Mouse (Mus musculus) liver, postnatal 0 days (tissue): ENCODE data around the gene Npepl1.

Source experiments
- CTCF ChIP-seq: sonication (generic); IDR thresholded peaks from 2 replicates; pipeline ENCODE4 v1.5.1; 2016; ENCODE audit warnings: antibody characterized with exemption, low read depth
- EP300 ChIP-seq: IDR thresholded peaks from 2 replicates; pipeline ENCODE4 v1.6.1; 2016; ENCODE audit warnings: antibody characterized with exemption, low read depth, mild to moderate bottlenecking

DNA sequence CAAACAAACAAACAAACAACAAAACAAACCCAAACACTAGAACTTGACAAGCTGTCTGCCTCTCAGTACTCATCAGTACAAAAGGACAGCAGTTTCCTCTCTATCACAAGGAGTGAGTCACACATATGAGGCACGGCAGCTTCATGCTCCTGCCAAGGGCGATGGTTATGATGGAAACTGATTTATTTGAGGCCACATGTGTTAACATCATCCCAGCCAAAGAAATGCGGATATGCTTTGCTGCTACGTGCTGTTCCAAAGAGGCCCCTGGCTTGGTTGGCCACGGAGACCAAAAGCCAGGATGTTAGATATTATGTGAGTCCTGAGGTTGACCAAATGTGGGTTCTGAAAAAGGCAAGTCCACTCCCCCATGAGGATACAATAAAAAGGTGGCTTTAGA lies 38.7 kb upstream of the Npepl1 start:
- TF ChIP-seq CTCF, result no peak
- TF ChIP-seq EP300, result no peak
